Mouse (Mus musculus) liver, embryonic 16.5 days (tissue): ENCODE data around the gene Dcaf10. TPM values are rescaled to one million over a fixed set of nuclear protein-coding genes. Genes with fewer than 3 reads are reported as not detected.

Experiments used
- ATAC-seq: fragments of 200-750 bp; cut with Nextera tagmentation; 2 replicates; pipeline ENCODE4 v1.8.0; 2017; ENCODE audit warnings: low read depth, mild to moderate bottlenecking, moderate number of reproducible peaks, moderate library complexity
- H3K27ac ChIP-seq: fragments of 300-500 bp; sonication (generic); 2 replicates; pipeline ENCODE4 v1.5.1; 2014; ENCODE audit warnings: mild to moderate bottlenecking, low read length
- H3K27me3 ChIP-seq: fragments of 300-500 bp; sonication (generic); 2 replicates; pipeline ENCODE4 v1.6.1; 2014; ENCODE audit warnings: low read depth, low read length, mixed read lengths; ENCODE audit not compliant: control insufficient read depth, insufficient read depth
- H3K36me3 ChIP-seq: fragments of 300-500 bp; sonication (generic); 2 replicates; pipeline ENCODE4 v1.6.1; 2014; ENCODE audit warnings: mild to moderate bottlenecking; ENCODE audit not compliant: control insufficient read depth, insufficient read depth
- H3K4me1 ChIP-seq: fragments of 300-500 bp; sonication (generic); 2 replicates; pipeline ENCODE4 v1.6.1; 2014; ENCODE audit warnings: low read depth, low read length, mixed read lengths; ENCODE audit not compliant: control insufficient read depth
- H3K4me2 ChIP-seq: fragments of 300-500 bp; sonication (generic); 2 replicates; pipeline ENCODE4 v1.6.1; 2014; ENCODE audit warnings: low read depth, low read length, mixed read lengths
- H3K4me3 ChIP-seq: fragments of 300-500 bp; sonication (generic); 2 replicates; pipeline ENCODE4 v1.5.1; 2014; ENCODE audit warnings: low read depth, mild to moderate bottlenecking, low read length
- H3K9ac ChIP-seq: fragments of 300-500 bp; sonication (generic); 2 replicates; pipeline ENCODE4 v1.6.1; 2014; ENCODE audit warnings: low read depth, low read length
- H3K9me3 ChIP-seq: fragments of 300-500 bp; sonication (generic); replicated peaks from 2 replicates; pipeline ENCODE4 v1.6.1; 2016; ENCODE audit warnings: low read length; ENCODE audit not compliant: control insufficient read depth
- WGBS: fragments of 180-500 bp; shearing (Covaris S2); extraction: QIAGEN DNeasy Blood & Tissue Kit; methylation state at CpG from one replicate; pipeline ENCODE4 v1.1.7; 2014; ENCODE audit not compliant: insufficient replicate concordance; 5-methylcytosine and 5-hydroxymethylcytosine counted together
- microRNA-seq: library from miRNA; unstranded; fragments of <30 nt; microRNA quantifications from one replicate; pipeline ENCODE4, GENCODE M21; 2016
- polyA plus RNA-seq: library from polyadenylated mRNA; unstranded; fragments of >200 nt; fragmentation: Nextera tagmentation; extraction: Ambion mirVana; gene quantifications from 2 replicates; pipeline ENCODE4 v1.2.1, GENCODE M21; 2015

The Dcaf10 gene
- polyA plus RNA-seq, 1 experiment from 2014 or later, result 6.2 TPM

- H3K9me3 ChIP-seq, result no peaks in the 10 kb centered on the region
- H3K9ac ChIP-seq, result no peak overlapping the region
- peaks cover 3% of the 10 kb centered on the region; the same call in 1 of the 2 replicates for H3K36me3 ChIP-seq
- no peak overlapping the region for H3K27ac ChIP-seq
- 70% methylated on average over 11 of the region's 11 CpGs for WGBS
- no peaks in the 10 kb centered on the region for H3K27me3 ChIP-seq
- no peak for ATAC-seq
- no peak overlapping the region for H3K4me3 ChIP-seq
- H3K4me1 ChIP-seq, result peaks cover 7% of the 10 kb centered on the region; the same call in 1 of the 2 replicates
- no peak overlapping the region for H3K4me2 ChIP-seq
These were observed 79.8 kb downstream of the Dcaf10 start for GRCm38 (mm10) chr4:45421519-45422260.

- Histone ChIP-seq H3K27me3 (no peaks in the 10 kb centered on the region), H3K9ac (no peak overlapping the region), H3K36me3 (peaks cover 3% of the 10 kb centered on the region; the same call in 1 of the 2 replicates), H3K4me3 (no peak overlapping the region), H3K4me1 (peaks cover 7% of the 10 kb centered on the region; the same call in 1 of the 2 replicates), H3K27ac (no peak overlapping the region), H3K9me3 (no peaks in the 10 kb centered on the region), H3K4me2 (no peak overlapping the region)
- 69% methylated on average over 10 of the region's 10 CpGs for WGBS
- ATAC-seq, result no peak
These were observed 80.7 kb downstream of the Dcaf10 start for GRCm38 (mm10) chr4:45422640-45423039.

- Histone ChIP-seq H3K36me3 (peaks cover 3% of the 10 kb centered on the region; the same call in 1 of the 2 replicates), H3K9ac (no peak overlapping the region), H3K4me2 (no peak overlapping the region), H3K27ac (no peak overlapping the region), H3K4me1 (peaks cover 7% of the 10 kb centered on the region; the same call in 1 of the 2 replicates), H3K9me3 (no peaks in the 10 kb centered on the region), H3K27me3 (no peaks in the 10 kb centered on the region), H3K4me3 (no peak overlapping the region)
- 43% methylated on average over 8 of the region's 8 CpGs for WGBS
- ATAC-seq, result no peak
These were observed 81.5 kb downstream of the Dcaf10 start for GRCm38 (mm10) chr4:45423406-45423805.

- no peak overlapping the region for H3K27ac ChIP-seq
- no peaks in the 10 kb centered on the region for H3K9me3 ChIP-seq
- peaks cover 3% of the 10 kb centered on the region; the same call in 1 of the 2 replicates for H3K36me3 ChIP-seq
- H3K4me2 ChIP-seq, result no peak overlapping the region
- peaks cover 5% of the 10 kb centered on the region; the same call in 1 of the 2 replicates for H3K4me1 ChIP-seq
- H3K9ac ChIP-seq, result no peak overlapping the region
- 73% methylated on average over 13 of the region's 13 CpGs for WGBS
- no peak overlapping the region for H3K4me3 ChIP-seq
- no peak for ATAC-seq
- H3K27me3 ChIP-seq, result no peaks in the 10 kb centered on the region
These were observed 85.0 kb downstream of the Dcaf10 start for GRCm38 (mm10) chr4:45426724-45427457.

Small RNA genes within 50 kb of the gene (microRNA-seq; reads per million reads assigned to microRNA genes)
- not detected for gene Gm25692

Other genes starting within 250 kb of the Dcaf10 start
- 104 and 114 TPM in 2 replicates for gene Tomm5, start 234.0 kb upstream of the Dcaf10 start, polyA plus RNA-seq
- gene Frmpd1, start 157.2 kb upstream of the Dcaf10 start, polyA plus RNA-seq, result 0.34 and 0.35 TPM in 2 replicates
- 4.1 and 4.5 TPM in 2 replicates for gene Trmt10b, start 45.0 kb upstream of the Dcaf10 start, polyA plus RNA-seq
- 39.7 and 42.7 TPM in 2 replicates for gene Exosc3, start 631 bp downstream of the Dcaf10 start, polyA plus RNA-seq
- 76.1 and 79.3 TPM in 2 replicates for gene Slc25a51, start 66.7 kb downstream of the Dcaf10 start, polyA plus RNA-seq
- 1.4 and 1.5 TPM in 2 replicates for gene Shb, start 190.4 kb downstream of the Dcaf10 start, polyA plus RNA-seq